ENCODE assay signal across 23 mouse cellular contexts in the genomic region with DNA sequence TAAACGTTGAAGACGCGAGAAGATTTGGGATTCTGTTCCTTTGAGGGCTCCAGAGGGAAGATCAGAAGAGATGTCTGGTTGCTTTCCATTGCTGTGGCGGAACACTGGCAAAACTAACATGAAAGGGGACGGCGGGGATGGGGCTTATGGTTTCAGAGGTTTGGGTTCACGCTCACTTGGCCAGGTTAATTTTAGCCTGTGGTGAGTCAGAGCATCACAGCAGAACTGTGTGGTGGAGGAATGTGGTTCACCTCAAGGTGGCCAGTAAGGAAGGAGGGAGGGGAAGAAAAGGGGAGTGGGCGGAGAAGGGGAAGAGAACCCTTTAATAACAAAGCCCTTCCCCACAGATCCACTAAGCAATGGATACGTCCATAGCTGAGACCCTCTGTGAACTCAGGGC.
DNase-seq lines count a peak whose midpoint lies in the region; ATAC-seq and TF ChIP-seq lines count a peak whose summit lies in the region.
"Had no signal": no experiment of that assay in that cellular context is flagged by ENCODE, and none has a peak within 500 bp of the region (broad histone marks: within the 10 kb centered on the region; RNA-seq: fewer than 3 reads in every experiment).

No protein-coding gene starts in this region.

- H3K27me3 ChIP-seq in hindbrain, embryonic 14.5 days (ENCODE audit: control insufficient read depth, insufficient read depth, low read length) = no peaks in the 10 kb centered on the region; the same call in 1 of the 2 replicates
- H3K27me3 ChIP-seq in cerebellum, adult 2 months (ENCODE audit: control insufficient read depth, insufficient read depth, low read length) = no peaks in the 10 kb centered on the region; the same call in 1 of the 2 replicates
- H3K27me3 ChIP-seq: forebrain, embryonic 15.5 days; Patski had no signal

- ATAC-seq in common myeloid progenitor, adult 5-6 weeks (replicated peaks; ENCODE audit: low read depth, poor library complexity, severe bottlenecking) = 0 out of 2 replicates have a peak, but pooled peaks have one; percentile 32
- peak; percentile 59 to 60 for ATAC-seq in hematopoietic stem cell, adult 5-6 weeks (replicated peaks in 1 of 2; ENCODE audit: insufficient read depth in 1 of 2, low FRiP score in 2 of 2, low TSS enrichment in 1 of 2, low read depth in 1 of 2, poor library complexity in 2 of 2, severe bottlenecking in 2 of 2)
- ATAC-seq in hindbrain, embryonic 14.5 days (ENCODE audit: low FRiP score) = no peak
- ATAC-seq: activated CD4-positive, CD25-positive, alpha-beta regulatory T cell, adult 4 months; forebrain, embryonic 13.5 days; forebrain, embryonic 15.5 days; forebrain, postnatal 0 days; Patski had no signal

- no peak overlapping the region for H3K4me2 ChIP-seq in hindbrain, embryonic 14.5 days (replicated peaks)
- H3K4me2 ChIP-seq: embryonic facial prominence, embryonic 13.5 days; embryonic facial prominence, embryonic 15.5 days; forebrain, embryonic 13.5 days; forebrain, embryonic 15.5 days had no signal

- no peak for TF ChIP-seq CTCF in cerebellum, adult 2 months (IDR thresholded peaks at IDR 0.05; ENCODE audit: borderline replicate concordance, insufficient read depth, low read depth, low read length)

- H3K4me3 ChIP-seq in hindbrain, embryonic 14.5 days (replicated peaks; ENCODE audit: low read length) = no peak overlapping the region
- no peak overlapping the region for H3K4me3 ChIP-seq in cerebellum, adult 2 months (replicated peaks; ENCODE audit: insufficient read depth, low read depth, low read length)
- H3K4me3 ChIP-seq: embryonic facial prominence, embryonic 13.5 days; embryonic facial prominence, embryonic 15.5 days; forebrain, embryonic 13.5 days; forebrain, embryonic 15.5 days had no signal

- no peak overlapping the region for H3K9ac ChIP-seq in hindbrain, embryonic 14.5 days
- H3K9ac ChIP-seq: embryonic facial prominence, embryonic 13.5 days; embryonic facial prominence, embryonic 15.5 days; forebrain, embryonic 13.5 days; forebrain, embryonic 15.5 days; forebrain, postnatal 0 days had no signal

- 90% methylated on average over 9 of the region's 9 CpGs for WGBS in hindbrain, embryonic 14.5 days
- 93% methylated on average over 9 of the region's 9 CpGs for WGBS in cerebellum, adult 2 months

- peak; percentile 23 to 34 for DNase-seq in B cell, adult 2 months
- no peak for DNase-seq in hindbrain, embryonic 14.5 days (ENCODE audit: low spot score)
- DNase-seq in cerebellum, adult 2 months = no peak
- DNase-seq in frontal cortex, postnatal 10 days (ENCODE audit: low spot score in 2 of 2) = no peak
- DNase-seq in adrenal gland, postnatal 10 days = no peak
- DNase-seq: adrenal gland, adult 8-10 months; adrenal gland, postnatal 25 days; cerebellum, adult 11 months; cerebellum, adult 18-20 months; cerebellum, adult 9-10 months; cerebellum, postnatal 10 days; cerebellum, postnatal 25 days; embryo, embryonic 11 days; forebrain, postnatal 0 days had no signal

- H3K36me3 ChIP-seq in hindbrain, embryonic 14.5 days (replicated peaks; ENCODE audit: control insufficient read depth, insufficient read depth) = no peaks in the 10 kb centered on the region
- H3K36me3 ChIP-seq: embryonic facial prominence, embryonic 13.5 days; embryonic facial prominence, embryonic 15.5 days; forebrain, embryonic 15.5 days; G1E had no signal

- no peaks in the 10 kb centered on the region; the same call in 1 of the 2 replicates for H3K9me3 ChIP-seq in hindbrain, embryonic 14.5 days (ENCODE audit: control insufficient read depth, low read length)
- H3K9me3 ChIP-seq: embryonic facial prominence, embryonic 13.5 days; embryonic facial prominence, embryonic 15.5 days; forebrain, embryonic 13.5 days; forebrain, embryonic 15.5 days; G1E had no signal

- no peak overlapping the region for H3K27ac ChIP-seq in hindbrain, embryonic 14.5 days
- no peak overlapping the region for H3K27ac ChIP-seq in cerebellum, adult 2 months (ENCODE audit: insufficient read depth, low read length)
- H3K27ac ChIP-seq: embryonic facial prominence, embryonic 13.5 days; embryonic facial prominence, embryonic 15.5 days; forebrain, embryonic 13.5 days; forebrain, embryonic 15.5 days had no signal

- H3K4me1 ChIP-seq in hindbrain, embryonic 14.5 days (replicated peaks; ENCODE audit: control insufficient read depth, insufficient read depth, low read length) = 0 out of 2 replicates have a peak, but pooled peaks cover 3% of the 10 kb centered on the region
- H3K4me1 ChIP-seq in cerebellum, adult 2 months (ENCODE audit: control insufficient read depth, insufficient read depth, low read length) = peaks cover 4% of the 10 kb centered on the region; the same call in 1 of the 2 replicates

- no peak for TF ChIP-seq POLR2A in cerebellum, adult 2 months (IDR thresholded peaks at IDR 0.05; ENCODE audit: borderline replicate concordance, insufficient read depth, low read length)

Comparison
In these comparisons a context has a peak if more than half of its experiments do, and no peak if none do; other contexts are left out.
1. DNase-seq: peak in B cell, adult 2 months (2 of 2); none in hindbrain, embryonic 14.5 days (single experiment), cerebellum, adult 2 months (0 of 2), frontal cortex, postnatal 10 days (0 of 2) and adrenal gland, postnatal 10 days (single experiment).